Comparison of ENCODE assay signal across 8 mouse cellular contexts in genomic region chr17:46650232-46651031, GRCm38 (mm10). TPM values are rescaled to one million over a fixed set of nuclear protein-coding genes. Genes with fewer than 3 reads are reported as not detected.
DNase-seq lines count a peak whose midpoint lies in the region; ATAC-seq and TF ChIP-seq lines count a peak whose summit lies in the region.

Gene Cul7 (plus strand): TSS chr17:46650337.

- H3K79me2 ChIP-seq in CH12.LX (replicated peaks; ENCODE audit: control insufficient read depth, extremely low read depth, insufficient read depth, poor library complexity, severe bottlenecking) = peaks cover 28% of the 10 kb centered on the region

- WGBS in forebrain, embryonic 11.5 days = under 1% methylated on average over 58 of the region's 58 CpGs
- WGBS in heart, embryonic 15.5 days = under 1% methylated on average over 57 of the region's 58 CpGs
- WGBS in liver, embryonic 14.5 days (ENCODE audit: insufficient replicate concordance) = under 1% methylated on average over 58 of the region's 58 CpGs
- WGBS in stomach, embryonic 15.5 days = under 1% methylated on average over 58 of the region's 58 CpGs

- H3K4me2 ChIP-seq in CH12.LX (ENCODE audit: insufficient read depth, low read depth, poor library complexity, severe bottlenecking) = peak within 1 kb of the TSS; percentile 30
- peak within 1 kb of the TSS; percentile 86 for H3K4me2 ChIP-seq in forebrain, embryonic 11.5 days (ENCODE audit: low read depth, low read length, severe bottlenecking)
- H3K4me2 ChIP-seq in heart, embryonic 15.5 days = peak within 1 kb of the TSS; percentile 92
- peak within 1 kb of the TSS; percentile 90 for H3K4me2 ChIP-seq in liver, embryonic 14.5 days (ENCODE audit: low read depth)
- H3K4me2 ChIP-seq in stomach, embryonic 15.5 days = peak within 1 kb of the TSS; percentile 70

- TF ChIP-seq CTCF in CH12.LX (conservative IDR thresholded peaks at IDR 0.05 in 1 of 2, IDR thresholded peaks at IDR 0.05 in 1 of 2; ENCODE audit: low read depth in 2 of 2, low read length in 2 of 2) = no peak
- no peak for TF ChIP-seq CTCF in liver, embryonic 14.5 days (IDR thresholded peaks at IDR 0.05; ENCODE audit: low read depth)

- dilution Hi-C loops in CH12.LX (cut with MboI; ENCODE audit: extremely low pct_ligation_motif_present, extremely low pct_unique_long_range_greater_than_20kb, low sequenced_read_pairs) = no loop called here

- H3K36me3 ChIP-seq in CH12.LX (replicated peaks in 1 of 2; ENCODE audit: control insufficient read depth in 1 of 2, insufficient read depth in 1 of 2, low read length in 1 of 2) = peaks cover 40 to 60% of the 10 kb centered on the region in 2 experiments
- H3K36me3 ChIP-seq in forebrain, embryonic 11.5 days (ENCODE audit: control insufficient read depth, insufficient read depth, low read length) = peaks cover 13% of the 10 kb centered on the region; the same call in 1 of the 2 replicates
- peaks cover 36% of the 10 kb centered on the region for H3K36me3 ChIP-seq in heart, embryonic 15.5 days
- no peaks in the 10 kb centered on the region; the same call in none of the 2 replicates for H3K36me3 ChIP-seq in liver, embryonic 14.5 days (replicated peaks; ENCODE audit: control insufficient read depth, insufficient read depth, low read depth)
- H3K36me3 ChIP-seq in stomach, embryonic 15.5 days = peaks cover 25% of the 10 kb centered on the region

- peaks cover 5% of the 10 kb centered on the region for H3K9me3 ChIP-seq in CH12.LX (replicated peaks; ENCODE audit: low read length)
- H3K9me3 ChIP-seq in forebrain, embryonic 11.5 days (ENCODE audit: control insufficient read depth, low read length) = no peaks in the 10 kb centered on the region
- no peaks in the 10 kb centered on the region for H3K9me3 ChIP-seq in heart, embryonic 15.5 days (replicated peaks)
- no peaks in the 10 kb centered on the region for H3K9me3 ChIP-seq in liver, embryonic 14.5 days (ENCODE audit: control insufficient read depth, low read length)
- H3K9me3 ChIP-seq in stomach, embryonic 15.5 days = no peaks in the 10 kb centered on the region

- H3K27me3 ChIP-seq in CH12.LX (replicated peaks) = no peaks in the 10 kb centered on the region
- H3K27me3 ChIP-seq in forebrain, embryonic 11.5 days (ENCODE audit: control insufficient read depth, insufficient read depth, low read length) = no peaks in the 10 kb centered on the region
- H3K27me3 ChIP-seq in heart, embryonic 15.5 days = no peaks in the 10 kb centered on the region
- H3K27me3 ChIP-seq in liver, embryonic 14.5 days (ENCODE audit: control insufficient read depth, insufficient read depth, low read length) = no peaks in the 10 kb centered on the region
- H3K27me3 ChIP-seq in stomach, embryonic 15.5 days (replicated peaks) = no peaks in the 10 kb centered on the region

- peak; percentile 95 for TF ChIP-seq POLR2A in CH12.LX (IDR thresholded peaks at IDR 0.05; ENCODE audit: low read depth, low read length)

- peak within 1 kb of the TSS; percentile 64 for H3K27ac ChIP-seq in CH12.LX (ENCODE audit: insufficient read depth, low read depth)
- peak within 1 kb of the TSS; percentile 84 for H3K27ac ChIP-seq in forebrain, embryonic 11.5 days (ENCODE audit: low read depth, low read length)
- peak within 1 kb of the TSS; percentile 99 for H3K27ac ChIP-seq in heart, embryonic 15.5 days
- peak within 1 kb of the TSS; percentile 23 for H3K27ac ChIP-seq in liver, embryonic 14.5 days
- H3K27ac ChIP-seq in stomach, embryonic 15.5 days = peak within 1 kb of the TSS; percentile 96

- H3K4me3 ChIP-seq in CH12.LX (replicated peaks in 1 of 3; ENCODE audit: low read depth in 2 of 3, low read length in 2 of 3, poor library complexity in 1 of 3) = peak within 1 kb of the TSS; percentile 79 to 88 (median 84)
- peak within 1 kb of the TSS; percentile 68 for H3K4me3 ChIP-seq in forebrain, embryonic 11.5 days (ENCODE audit: low read depth, low read length)
- H3K4me3 ChIP-seq in heart, embryonic 15.5 days = peak within 1 kb of the TSS; percentile 82
- peak within 1 kb of the TSS; percentile 55 to 63 for H3K4me3 ChIP-seq in liver, embryonic 14.5 days (ENCODE audit: insufficient read depth in 1 of 2, low read depth in 2 of 2, low read length in 2 of 2)
- H3K4me3 ChIP-seq in stomach, embryonic 15.5 days (replicated peaks) = peak within 1 kb of the TSS; percentile 67

- TF ChIP-seq RAD21 in CH12.LX (IDR thresholded peaks at IDR 0.05; ENCODE audit: low read depth, low read length) = no peak

- ATAC-seq in forebrain, embryonic 11.5 days (replicated peaks; ENCODE audit: low FRiP score) = peak; percentile 93
- peak; percentile 94 for ATAC-seq in heart, embryonic 15.5 days (replicated peaks; ENCODE audit: insufficient number of reproducible peaks, insufficient read depth, low FRiP score, low read depth)
- peak; percentile 79 for ATAC-seq in liver, embryonic 14.5 days (ENCODE audit: insufficient read depth)
- ATAC-seq in stomach, embryonic 15.5 days (ENCODE audit: insufficient read depth, low FRiP score, low read depth) = peak; percentile 92

- in situ Hi-C loops in CH12.LX (cut with MboI; ENCODE audit: low pct_ligation_motif_present, low pct_unique_long_range_greater_than_20kb, low sequenced_read_pairs) = loop anchor here (5.0 kb wide), 2 partner anchors 62 to 122 kb away; partner anchors contain the start of genes 2310039H08Rik and Pex6

- peak within 1 kb of the TSS; percentile 95 for H3K9ac ChIP-seq in CH12.LX (ENCODE audit: insufficient read depth, low read depth)
- H3K9ac ChIP-seq in forebrain, embryonic 11.5 days (ENCODE audit: low read length) = peak within 1 kb of the TSS; percentile 92
- H3K9ac ChIP-seq in heart, embryonic 15.5 days = peak within 1 kb of the TSS; percentile 91
- peak within 1 kb of the TSS; percentile 62 for H3K9ac ChIP-seq in liver, embryonic 14.5 days (replicated peaks)
- peak within 1 kb of the TSS; percentile 74 for H3K9ac ChIP-seq in stomach, embryonic 15.5 days

- TF ChIP-seq EP300 in CH12.LX (IDR thresholded peaks at IDR 0.05; ENCODE audit: low read length) = no peak
- TF ChIP-seq EP300 in liver, embryonic 14.5 days (IDR thresholded peaks at IDR 0.05; ENCODE audit: low read depth) = no peak

- H3K4me1 ChIP-seq in CH12.LX (ENCODE audit: control insufficient read depth in 1 of 2, insufficient read depth in 2 of 2) = peaks cover 9 to 50% of the 10 kb centered on the region in 2 experiments
- H3K4me1 ChIP-seq in forebrain, embryonic 11.5 days (replicated peaks; ENCODE audit: control insufficient read depth, insufficient read depth, low read length) = peaks cover 20% of the 10 kb centered on the region
- H3K4me1 ChIP-seq in heart, embryonic 15.5 days (replicated peaks) = peaks cover 50% of the 10 kb centered on the region
- H3K4me1 ChIP-seq in liver, embryonic 14.5 days (replicated peaks; ENCODE audit: control insufficient read depth in 2 of 2, insufficient read depth in 2 of 2, low read length in 1 of 2) = peaks cover 17 to 26% of the 10 kb centered on the region in 2 experiments
- peaks cover 33% of the 10 kb centered on the region for H3K4me1 ChIP-seq in stomach, embryonic 15.5 days

- DNase-seq in CH12.LX (ENCODE audit: extremely low read depth) = peak; percentile 89
- peak; percentile 71 for DNase-seq in c-Kit-positive CD71-negative TER-119-negative erythroid progenitor cells, embryonic 14.5 days (ENCODE audit: low read depth)
- peak; percentile 97 for DNase-seq in forebrain, embryonic 11.5 days (ENCODE audit: low spot score)
- peak; percentile 93 to 97 for DNase-seq in kidney, postnatal 25 days
- peak; percentile 71 to 77 (median 75) for DNase-seq in liver, embryonic 14.5 days (ENCODE audit: low read depth in 3 of 3, low spot score in 3 of 3)
- peak; percentile 93 for DNase-seq in neural tube, embryonic 10.5 days (ENCODE audit: extremely low spot score, low spot score)

TF ChIP-seq in CH12.LX, 34 proteins besides CTCF, POLR2A, EP300 and RAD21 (continues in another document):
- TF ChIP-seq RCOR1 (conservative IDR thresholded peaks at IDR 0.05; ENCODE audit: low read depth, low read length) (no peak), MYC (IDR thresholded peaks at IDR 0.05; ENCODE audit: low read depth, low read length) (no peak), ELF1 (IDR thresholded peaks at IDR 0.05; ENCODE audit: low read depth, low read length) (peak; percentile 78), SMC3 (IDR thresholded peaks at IDR 0.05; ENCODE audit: low read depth, low read length) (no peak), ZNF384 (IDR thresholded peaks at IDR 0.05; ENCODE audit: low read depth, low read length) (no peak), KAT2A (IDR thresholded peaks at IDR 0.05; ENCODE audit: insufficient replicate concordance, low read length) (0 out of 2 replicates have a peak, but pooled peaks have one; percentile 20), UBTF (IDR thresholded peaks at IDR 0.05; ENCODE audit: low read depth, low read length) (no peak), CHD2 (IDR thresholded peaks at IDR 0.05; ENCODE audit: low read length) (no peak), MAZ (IDR thresholded peaks at IDR 0.05; ENCODE audit: low read depth, low read length) (peak; percentile 51; the same call in 1 of the 2 replicates), IRF4 (IDR thresholded peaks at IDR 0.05; ENCODE audit: low read depth, low read length) (no peak; the same call in 1 of the 2 replicates), MXI1 (IDR thresholded peaks at IDR 0.05; ENCODE audit: low read depth, low read length) (peak; percentile 73), JUND (conservative IDR thresholded peaks at IDR 0.05; ENCODE audit: low read depth, low read length) (no peak), ETS1 (conservative IDR thresholded peaks at IDR 0.05; ENCODE audit: low read depth, low read length) (no peak), MEF2A (IDR thresholded peaks at IDR 0.05; ENCODE audit: borderline replicate concordance, low read depth, low read length) (no peak), TBP (conservative IDR thresholded peaks at IDR 0.05; ENCODE audit: low read depth, low read length) (peak; percentile 77), USF1 (IDR thresholded peaks at IDR 0.05; ENCODE audit: low read depth, low read length) (no peak), HCFC1 (IDR thresholded peaks at IDR 0.05; ENCODE audit: low read depth, low read length) (peak; percentile 60), ZMIZ1 (IDR thresholded peaks at IDR 0.05; ENCODE audit: low read depth, low read length) (peak; percentile 74; the same call in 1 of the 2 replicates), E2F4 (IDR thresholded peaks at IDR 0.05; ENCODE audit: insufficient replicate concordance, low read depth, low read length) (no peak)

RNA-seq across cellular contexts. Expression of gene Cul7, which starts in this region (rescaled TPM):
- total RNA-seq in CH12.LX (2012; rRNA removed) (76.0 and 82.5 TPM in 2 replicates), CH12.LX (2014; rRNA removed) (33.3 and 37.7 TPM in 2 replicates)
- 65.9 and 68.1 TPM in 2 replicates for polyA plus RNA-seq in CH12.LX (2012; ENCODE audit: insufficient read length, low read depth)
- polyA plus RNA-seq in forebrain, embryonic 11.5 days (2014; fragmentation: Nextera tagmentation; extraction: Ambion mirVana) = 34.4 and 34.9 TPM in 2 replicates
- polyA plus RNA-seq in heart, embryonic 15.5 days (2015; fragmentation: Nextera tagmentation; extraction: Ambion mirVana) = 32.8 and 44.9 TPM in 2 replicates
- 11.3 and 14.9 TPM in 2 replicates for polyA plus RNA-seq in liver, embryonic 14.5 days (2012; rRNA removed)
- polyA plus RNA-seq in liver, embryonic 14.5 days (2014; fragmentation: Nextera tagmentation; extraction: Ambion mirVana) = 7.1 and 8.3 TPM in 2 replicates
- polyA plus RNA-seq in stomach, embryonic 15.5 days (2015; fragmentation: Nextera tagmentation; extraction: Ambion mirVana) = 42.9 and 49.5 TPM in 2 replicates

Comparison
In these comparisons a context has a peak if more than half of its experiments do, and no peak if none do; other contexts are left out.
1. Peak in every context shown above with its lines: DNase-seq, ATAC-seq, H3K4me3 ChIP-seq and H3K27ac ChIP-seq.
2. H3K27ac ChIP-seq: peak in every context shown above with its lines; median percentile 99 in heart, embryonic 15.5 days; 96 in stomach, embryonic 15.5 days; 84 in forebrain, embryonic 11.5 days; 64 in CH12.LX; 23 in liver, embryonic 14.5 days.
3. H3K4me2 ChIP-seq: peak in every context shown above with its lines; median percentile 92 in heart, embryonic 15.5 days; 90 in liver, embryonic 14.5 days; 86 in forebrain, embryonic 11.5 days; 70 in stomach, embryonic 15.5 days; 30 in CH12.LX.